Mouse (Mus musculus) left cerebral cortex, adult 18-20 months (tissue): ENCODE measurements around the gene Olfr293. TPM values are rescaled to one million over a fixed set of nuclear protein-coding genes. Genes with fewer than 3 reads are reported as not detected.

Source experiments
- DNase-seq, 2 experiments: peaks; one replicate each; pipeline ENCODE4 v3.0.0; 2021 to 2022; ENCODE audit warnings: low spot score in 2 of 2, mixed read lengths in 1 of 2
- long read RNA-seq, 2 experiments: library from polyadenylated mRNA; stranded (forward); transcript quantifications; one replicate each; pipeline ENCODE4 v2.0.0; 2021
- total RNA-seq, 2 experiments: library from RNA; stranded (reverse); gene quantifications; 2 replicates each; pipeline ENCODE4 v1.2.3; 2021

Olfr293 gene
- total RNA-seq: not detected
- long read RNA-seq, experiment 1: 0 reads
- long read RNA-seq, experiment 2: 0 reads

- no peak for DNase-seq
Observed at GRCm38 (mm10) chr7:86648761-86649160, at the start of gene Olfr293. Gene Olfr293 (plus strand): TSS chr7:86649061.

GRCm38 (mm10) chr7:86616543-86616942, 32.3 kb upstream of the Olfr293 start, which contains the start of gene Olfr294:
Gene Olfr294 (minus strand): TSS chr7:86616643.
- no peak for DNase-seq

GRCm38 (mm10) chr7:86688030-86688429, 39.2 kb downstream of the Olfr293 start, which contains the start of gene Olfr292:
Gene Olfr292 (plus strand): TSS chr7:86688330.
- DNase-seq: no peak

Other genes with a start within 250 kb of the Olfr293 start
- not detected for gene Olfr301, start 245.2 kb upstream of the Olfr293 start, total RNA-seq
- not detected for gene Olfr299, start 189.1 kb upstream of the Olfr293 start, total RNA-seq
- gene Olfr298, start 156.6 kb upstream of the Olfr293 start, total RNA-seq: not detected
- gene Olfr297, start 129.1 kb upstream of the Olfr293 start, total RNA-seq: not detected
- gene Olfr295, start 65.2 kb upstream of the Olfr293 start, total RNA-seq: not detected
- gene Olfr294, start 32.4 kb upstream of the Olfr293 start, total RNA-seq: not detected
- gene Olfr292, start 39.3 kb downstream of the Olfr293 start, total RNA-seq: not detected
- gene Folh1, start 126.9 kb downstream of the Olfr293 start, total RNA-seq: 1 to 10 TPM; 5.9 to 6.1 TPM
- gene Vmn2r77, start 146.0 kb downstream of the Olfr293 start, total RNA-seq: not detected